Mouse (Mus musculus) liver, adult 2 months (tissue): ENCODE results near the gene Eif2b5. TPM values are rescaled to one million over a fixed set of nuclear protein-coding genes. Genes with fewer than 3 reads are reported as not detected.

ENCODE experiments used
- DNase-seq: peaks from one replicate; pipeline ENCODE4 v3.0.0-alpha.2; 2011; ENCODE audit warnings: low read depth, low spot score; ENCODE audit errors: extremely low read depth
- H3K27ac ChIP-seq: fragments of 200-500 bp; replicated peaks from 2 replicates; pipeline ENCODE4 v1.5.1; 2012; ENCODE audit warnings: low read depth, mild to moderate bottlenecking, control low read depth, inconsistent platforms, low read length; ENCODE audit not compliant: insufficient read depth
- H3K27me3 ChIP-seq: fragments of 200-500 bp; 2 replicates; pipeline ENCODE4 v1.6.1; 2012; ENCODE audit warnings: mild to moderate bottlenecking, moderate library complexity, low read length, inconsistent platforms; ENCODE audit not compliant: control insufficient read depth, insufficient read depth
- H3K36me3 ChIP-seq: fragments of 200-500 bp; 2 replicates; pipeline ENCODE4 v1.6.1; 2012; ENCODE audit warnings: low read length, inconsistent platforms; ENCODE audit not compliant: control insufficient read depth, insufficient read depth
- H3K4me1 ChIP-seq: fragments of 200-500 bp; 2 replicates; pipeline ENCODE4 v1.6.1; 2011; ENCODE audit warnings: low read length; ENCODE audit not compliant: control insufficient read depth, insufficient read depth
- H3K4me3 ChIP-seq: fragments of 200-500 bp; 2 replicates; pipeline ENCODE4 v1.5.1; 2011; ENCODE audit warnings: low read depth, mild to moderate bottlenecking, control low read depth, low read length, moderate library complexity; ENCODE audit not compliant: insufficient read depth
- H3K79me2 ChIP-seq: fragments of 200-500 bp; 2 replicates; pipeline ENCODE4 v1.6.1; 2012; ENCODE audit warnings: inconsistent platforms, mild to moderate bottlenecking, low read length, moderate library complexity; ENCODE audit not compliant: control insufficient read depth, insufficient read depth
- H3K9ac ChIP-seq: fragments of 200-500 bp; 2 replicates; pipeline ENCODE4 v1.6.1; 2012; ENCODE audit warnings: low read depth, mild to moderate bottlenecking, control low read depth, inconsistent platforms, low read length
- CTCF ChIP-seq: fragments of 200-500 bp; IDR thresholded peaks from 2 replicates; pipeline ENCODE4 v1.5.1; 2011; ENCODE audit warnings: low read depth, low read length, control low read depth
- POLR2A ChIP-seq: fragments of 200-500 bp; IDR thresholded peaks from 2 replicates; pipeline ENCODE4 v1.6.1; 2011; ENCODE audit warnings: low read length, control low read depth; ENCODE audit not compliant: insufficient read depth; ENCODE audit errors: extremely low read depth
- WGBS: fragments of 180-500 bp; shearing (Covaris S2); methylation state at CpG from one replicate; pipeline ENCODE4 v1.1.7; 2018; 5-methylcytosine and 5-hydroxymethylcytosine counted together
- polyA plus RNA-seq: library from polyadenylated mRNA; depleted of rRNA; stranded (reverse); fragments of >200 nt; gene quantifications from 2 replicates; pipeline ENCODE4 v1.2.3, GENCODE M21; 2012
- total RNA-seq: library from RNA; depleted of rRNA; stranded (reverse); fragments of >200 nt; gene quantifications from 2 replicates; pipeline ENCODE4 v1.2.3, GENCODE M21; 2014

The Eif2b5 gene
- total and polyA plus RNA-seq, 2 experiments, result 19.3 to 38.1 TPM

GRCm38 (mm10) chr16:20509349-20509748, 10.7 kb downstream of the Eif2b5 start:
- Histone ChIP-seq H3K9ac (no peak overlapping the region), H3K4me3 (no peak overlapping the region), H3K4me1 (no peaks in the 10 kb centered on the region), H3K27me3 (no peaks in the 10 kb centered on the region), H3K27ac (no peak overlapping the region), H3K36me3 (peaks cover 42% of the 10 kb centered on the region), H3K79me2 (no peaks in the 10 kb centered on the region)
- WGBS, result 64% methylated on average over 3 of the region's 3 CpGs
- peak; percentile 31 for DNase-seq
- TF ChIP-seq POLR2A (no peak), CTCF (peak; percentile 62)

GRCm38 (mm10) chr16:20511277-20511847, 12.7 kb downstream of the Eif2b5 start:
- peaks cover 28% of the 10 kb centered on the region for H3K36me3 ChIP-seq
- no peaks in the 10 kb centered on the region for H3K79me2 ChIP-seq
- WGBS, result 90% methylated on average over 7 of the region's 7 CpGs
- no peaks in the 10 kb centered on the region; the same call in 1 of the 2 replicates for H3K4me1 ChIP-seq
- no peak overlapping the region for H3K9ac ChIP-seq
- no peaks in the 10 kb centered on the region for H3K27me3 ChIP-seq
- TF ChIP-seq CTCF, result no peak
- TF ChIP-seq POLR2A, result no peak
- no peak overlapping the region for H3K27ac ChIP-seq
- DNase-seq, result no peak
- no peak overlapping the region for H3K4me3 ChIP-seq

- DNase-seq, result peak; percentile 70
- H3K4me3 ChIP-seq, result peak overlapping the region; percentile 97
- H3K27me3 ChIP-seq, result no peaks in the 10 kb centered on the region
- H3K4me1 ChIP-seq, result peaks cover 4% of the 10 kb centered on the region; the same call in 1 of the 2 replicates
- TF ChIP-seq CTCF (no peak), POLR2A (no peak)
- H3K27ac ChIP-seq, result peak overlapping the region; percentile 95
- peaks cover 5% of the 10 kb centered on the region for H3K36me3 ChIP-seq
- H3K9ac ChIP-seq, result peak overlapping the region; percentile 96; the same call in 1 of the 2 replicates
- H3K79me2 ChIP-seq, result peaks cover 20% of the 10 kb centered on the region; the same call in 1 of the 2 replicates
Measured at GRCm38 (mm10) chr16:20516032-20516431, 17.4 kb downstream of the Eif2b5 start.

- DNase-seq, result peak; percentile 72
- H3K36me3 ChIP-seq, result no peaks in the 10 kb centered on the region
- under 1% methylated on average over 55 of the region's 55 CpGs for WGBS
- H3K9ac ChIP-seq, result peak within 1 kb of the TSS; percentile 98
- peak within 1 kb of the TSS; percentile 95 for H3K27ac ChIP-seq
- peaks cover 20% of the 10 kb centered on the region; the same call in 1 of the 2 replicates for H3K79me2 ChIP-seq
- TF ChIP-seq POLR2A, result peak; percentile 77
- TF ChIP-seq CTCF, result peak; percentile 35; the same call in 1 of the 2 replicates
- H3K4me3 ChIP-seq, result peak within 1 kb of the TSS; percentile 99
- no peaks in the 10 kb centered on the region for H3K27me3 ChIP-seq
- H3K4me1 ChIP-seq, result peaks cover 4% of the 10 kb centered on the region; the same call in 1 of the 2 replicates
Measured at GRCm38 (mm10) chr16:20516726-20517201, 18.1 kb downstream of the Eif2b5 start, which contains the start of gene Dvl3. Gene Dvl3 (plus strand): TSS chr16:20516982.

GRCm38 (mm10) chr16:20517216-20517615, 18.6 kb downstream of the Eif2b5 start:
- no peaks in the 10 kb centered on the region for H3K36me3 ChIP-seq
- H3K4me3 ChIP-seq, result peak overlapping the region; percentile 99
- H3K27ac ChIP-seq, result peak overlapping the region; percentile 81
- no peaks in the 10 kb centered on the region for H3K27me3 ChIP-seq
- DNase-seq, result peak; percentile 23
- H3K4me1 ChIP-seq, result peaks cover 4% of the 10 kb centered on the region; the same call in 1 of the 2 replicates
- peaks cover 20% of the 10 kb centered on the region; the same call in 1 of the 2 replicates for H3K79me2 ChIP-seq
- WGBS, result under 1% methylated on average over 26 of the region's 26 CpGs
- H3K9ac ChIP-seq, result peak overlapping the region; percentile 98
- TF ChIP-seq POLR2A (no peak), CTCF (no peak)
